Mouse (Mus musculus): ENCODE measurements around the gene Tbc1d14. TPM values are rescaled to one million over a fixed set of nuclear protein-coding genes. Genes with fewer than 3 reads are reported as not detected.
A peak's percentile ranks its signal among the peaks of the same experiment; 100 is the strongest.

Tbc1d14 gene
- polyA plus RNA-seq, 1 experiment from 2014 or later, result 15.7 TPM

DNA sequence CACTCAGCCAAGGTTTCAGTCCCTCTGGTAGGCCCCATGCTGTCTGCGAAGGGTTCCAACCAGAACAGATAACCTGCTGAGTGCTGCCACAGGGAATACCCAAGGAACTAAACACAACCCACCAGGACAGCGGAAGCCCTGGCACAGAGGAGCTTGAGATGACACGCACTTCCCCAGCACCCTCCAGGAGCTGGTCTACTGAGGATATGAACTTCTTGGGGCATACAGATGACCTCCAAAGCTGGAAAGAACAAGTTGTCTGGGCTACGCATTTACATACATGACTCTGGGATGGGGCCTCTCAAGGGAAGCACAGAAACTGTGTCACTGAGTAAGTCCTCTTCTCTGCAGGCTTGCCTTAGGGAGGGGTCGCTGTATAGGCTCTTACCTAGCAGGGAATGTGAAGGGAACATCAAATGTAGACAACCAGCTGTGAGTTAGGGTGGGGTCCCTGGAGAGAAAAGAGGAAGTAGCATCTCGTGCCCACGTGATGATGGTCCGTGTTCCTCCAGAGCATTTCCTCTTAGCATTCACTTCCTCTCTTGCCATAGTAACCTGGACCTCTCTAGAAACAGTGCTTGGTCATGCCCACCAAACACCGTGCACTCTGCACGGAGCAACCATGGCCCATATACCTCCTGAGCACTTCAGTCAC lies 30.2 kb downstream of the Tbc1d14 start:
- Histone ChIP-seq H3K4me3 (no peak overlapping the region), H3K27ac (replicated peaks) (0 out of 2 replicates have a peak overlapping the region, but pooled peaks have one; percentile 13)
- whole genome bisulfite sequencing, result 75% methylated on average over 10 of the region's 10 CpGs

DNA sequence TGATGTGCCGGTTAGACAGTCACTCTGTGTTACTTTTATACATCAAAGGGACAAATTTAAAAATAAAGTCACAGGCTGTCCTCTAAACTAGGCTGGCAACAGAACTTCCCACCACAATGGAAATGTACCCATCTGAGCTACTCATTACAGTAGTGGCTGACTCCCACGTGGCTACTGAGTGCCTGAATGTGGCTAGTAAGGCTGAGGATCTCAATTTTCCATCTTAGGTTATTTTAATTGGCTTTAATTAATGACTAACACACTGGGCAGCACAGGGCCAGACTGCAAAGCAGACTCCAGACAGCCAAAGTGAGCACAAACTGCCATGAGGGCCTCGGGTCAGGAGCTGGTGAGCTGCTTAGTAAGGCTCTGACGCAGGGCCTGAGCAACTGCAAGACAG lies 31.6 kb downstream of the Tbc1d14 start:
- H3K27ac ChIP-seq (replicated peaks), result no peak overlapping the region
- ATAC-seq (ENCODE audit: extremely low read depth, insufficient number of reproducible peaks, low FRiP score, low TSS enrichment), result no peak
- H3K9ac ChIP-seq, result no peak overlapping the region
- H3K9me3 ChIP-seq, result no peaks in the 10 kb centered on the region
- no peaks in the 10 kb centered on the region for H3K27me3 ChIP-seq (replicated peaks)
- peaks cover 59% of the 10 kb centered on the region for H3K4me1 ChIP-seq
- H3K4me3 ChIP-seq, result no peak overlapping the region
- H3K36me3 ChIP-seq, result no peaks in the 10 kb centered on the region
- WGBS, result 79% methylated on average over 4 of the region's 4 CpGs
- H3K4me2 ChIP-seq, result no peak overlapping the region

More for the DNA sequence above, 30.2 kb downstream of the Tbc1d14 start:
- Histone ChIP-seq H3K9me3 (no peaks in the 10 kb centered on the region), H3K4me1 (peaks cover 66% of the 10 kb centered on the region), H3K27me3 (replicated peaks) (no peaks in the 10 kb centered on the region), H3K4me2 (no peak overlapping the region), H3K36me3 (no peaks in the 10 kb centered on the region), H3K9ac (no peak overlapping the region)
- no peak for ATAC-seq (ENCODE audit: extremely low read depth, insufficient number of reproducible peaks, low FRiP score, low TSS enrichment)

DNA sequence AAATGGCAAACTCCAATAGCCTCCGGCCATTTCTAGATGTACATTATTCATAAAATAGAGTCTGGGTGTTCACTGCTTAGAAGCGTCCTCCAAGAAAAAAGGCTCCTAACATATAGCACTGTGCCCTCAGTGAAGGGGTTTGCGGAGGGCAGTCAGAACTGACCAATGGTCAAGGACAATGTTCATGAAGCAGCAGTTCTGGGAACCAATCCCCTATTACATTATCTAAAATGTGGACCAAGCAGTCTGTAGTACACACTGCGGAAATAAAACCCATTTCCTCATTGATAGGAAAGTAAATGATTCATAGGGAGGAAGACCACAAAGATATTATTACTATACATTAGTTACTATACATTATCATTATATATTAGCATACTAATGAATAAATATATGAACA lies 32.6 kb downstream of the Tbc1d14 start:
- Histone ChIP-seq H3K27ac (replicated peaks) (0 out of 2 replicates have a peak overlapping the region, but pooled peaks have one; percentile 2), H3K4me1 (peaks cover 59% of the 10 kb centered on the region), H3K36me3 (no peaks in the 10 kb centered on the region), H3K4me3 (no peak overlapping the region), H3K4me2 (no peak overlapping the region), H3K27me3 (replicated peaks) (no peaks in the 10 kb centered on the region), H3K9me3 (no peaks in the 10 kb centered on the region), H3K9ac (no peak overlapping the region)
- WGBS, result 82% methylated on average over 4 of the region's 4 CpGs
- ATAC-seq (ENCODE audit: extremely low read depth, insufficient number of reproducible peaks, low FRiP score, low TSS enrichment), result no peak

DNA sequence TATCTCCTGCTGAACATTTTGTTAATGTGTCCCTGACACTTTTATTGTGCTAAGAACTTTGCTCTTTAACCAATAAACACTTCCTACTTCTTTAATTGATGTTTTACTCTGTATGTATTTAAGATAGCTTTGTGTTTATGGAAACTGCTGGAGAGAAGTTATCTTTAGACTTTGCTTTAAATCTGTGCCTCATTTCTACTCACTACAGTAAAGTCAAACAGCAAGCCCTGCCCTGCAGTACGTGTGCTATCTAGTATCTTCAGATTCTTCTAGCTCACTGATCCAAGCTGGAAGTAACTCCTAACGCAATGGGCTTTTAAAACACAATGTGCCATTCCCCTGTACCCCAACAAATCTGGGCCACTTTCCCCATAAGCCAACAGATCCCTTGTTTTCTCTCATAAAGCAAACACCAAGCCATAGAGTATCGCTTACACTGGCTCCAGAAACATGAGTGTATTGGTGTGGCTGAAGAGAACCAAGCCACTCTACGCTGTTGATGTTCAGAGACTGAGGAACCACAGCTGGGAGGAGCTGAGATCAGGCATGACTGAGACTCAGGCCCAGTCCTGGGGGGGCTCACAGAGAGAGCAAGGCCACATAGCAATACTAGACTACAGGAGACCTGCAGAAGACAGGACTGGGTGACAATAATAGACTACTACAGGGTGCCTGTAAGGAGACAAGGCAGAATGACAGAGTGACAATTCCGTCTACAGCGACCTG lies 33.4 kb downstream of the Tbc1d14 start:
- Histone ChIP-seq H3K4me3 (no peak overlapping the region), H3K9me3 (no peaks in the 10 kb centered on the region), H3K27me3 (replicated peaks) (no peaks in the 10 kb centered on the region), H3K27ac (replicated peaks) (0 out of 2 replicates have a peak overlapping the region, but pooled peaks have one; percentile 2), H3K9ac (no peak overlapping the region), H3K4me2 (no peak overlapping the region), H3K36me3 (no peaks in the 10 kb centered on the region), H3K4me1 (peaks cover 64% of the 10 kb centered on the region)
- WGBS, result 73% methylated on average over 6 of the region's 6 CpGs
- no peak for ATAC-seq (ENCODE audit: extremely low read depth, insufficient number of reproducible peaks, low FRiP score, low TSS enrichment)

DNA sequence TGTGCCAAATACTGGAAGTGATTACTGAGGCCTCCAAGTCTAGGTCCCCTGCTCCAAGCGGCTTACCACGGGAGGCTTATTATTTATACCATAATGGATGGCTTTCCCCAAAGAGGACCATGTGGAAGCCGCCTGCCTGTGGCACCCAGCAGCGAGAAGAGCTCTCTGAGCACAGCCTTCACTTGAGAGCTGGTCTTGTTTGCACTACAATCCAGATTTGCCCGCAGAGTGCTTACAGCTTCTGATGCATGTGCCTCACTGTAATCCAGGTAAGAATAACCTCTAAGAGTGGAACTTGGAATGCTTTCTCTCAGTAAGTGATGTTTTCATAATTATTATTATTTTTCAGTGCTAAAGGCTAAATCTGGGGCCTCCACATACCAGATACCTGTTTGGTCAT lies 34.0 kb downstream of the Tbc1d14 start:
- H3K36me3 ChIP-seq, result no peaks in the 10 kb centered on the region
- H3K4me1 ChIP-seq, result peaks cover 65% of the 10 kb centered on the region
- no peak overlapping the region for H3K4me3 ChIP-seq
- H3K4me2 ChIP-seq, result no peak overlapping the region
- no peak overlapping the region for H3K9ac ChIP-seq
- no peaks in the 10 kb centered on the region for H3K9me3 ChIP-seq
- no peak for ATAC-seq (ENCODE audit: extremely low read depth, insufficient number of reproducible peaks, low FRiP score, low TSS enrichment)
- no peak overlapping the region for H3K27ac ChIP-seq (replicated peaks)
- no peaks in the 10 kb centered on the region for H3K27me3 ChIP-seq (replicated peaks)
- WGBS, result 89% methylated on average over 5 of the region's 5 CpGs

DNA sequence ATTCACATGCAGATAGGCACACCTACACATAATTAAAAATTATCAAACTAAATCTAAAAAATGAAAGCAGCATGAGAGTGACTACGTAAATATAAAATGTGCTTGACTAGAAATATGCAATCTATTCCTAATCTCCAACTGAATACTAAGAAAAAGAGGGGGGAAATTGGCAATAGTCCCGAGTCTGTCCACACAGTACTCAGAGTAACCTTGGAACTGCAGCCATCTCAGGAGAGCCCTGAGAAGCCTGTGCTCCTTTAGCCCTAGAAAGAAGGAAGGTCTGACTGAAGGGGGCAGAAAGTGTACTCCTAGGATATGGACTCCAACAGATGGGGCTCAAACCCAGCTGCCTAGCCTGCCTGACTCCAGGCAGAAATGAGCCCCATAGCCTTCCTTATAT lies 34.5 kb downstream of the Tbc1d14 start:
- no peak overlapping the region for H3K27ac ChIP-seq (replicated peaks)
- H3K4me2 ChIP-seq, result no peak overlapping the region
- peaks cover 64% of the 10 kb centered on the region for H3K4me1 ChIP-seq
- ATAC-seq (ENCODE audit: extremely low read depth, insufficient number of reproducible peaks, low FRiP score, low TSS enrichment), result no peak
- H3K4me3 ChIP-seq, result no peak overlapping the region
- H3K27me3 ChIP-seq (replicated peaks), result no peaks in the 10 kb centered on the region
- no peaks in the 10 kb centered on the region for H3K36me3 ChIP-seq
- no peak overlapping the region for H3K9ac ChIP-seq
- no peaks in the 10 kb centered on the region for H3K9me3 ChIP-seq
- 81% methylated on average over 2 of the region's 2 CpGs for WGBS

DNA sequence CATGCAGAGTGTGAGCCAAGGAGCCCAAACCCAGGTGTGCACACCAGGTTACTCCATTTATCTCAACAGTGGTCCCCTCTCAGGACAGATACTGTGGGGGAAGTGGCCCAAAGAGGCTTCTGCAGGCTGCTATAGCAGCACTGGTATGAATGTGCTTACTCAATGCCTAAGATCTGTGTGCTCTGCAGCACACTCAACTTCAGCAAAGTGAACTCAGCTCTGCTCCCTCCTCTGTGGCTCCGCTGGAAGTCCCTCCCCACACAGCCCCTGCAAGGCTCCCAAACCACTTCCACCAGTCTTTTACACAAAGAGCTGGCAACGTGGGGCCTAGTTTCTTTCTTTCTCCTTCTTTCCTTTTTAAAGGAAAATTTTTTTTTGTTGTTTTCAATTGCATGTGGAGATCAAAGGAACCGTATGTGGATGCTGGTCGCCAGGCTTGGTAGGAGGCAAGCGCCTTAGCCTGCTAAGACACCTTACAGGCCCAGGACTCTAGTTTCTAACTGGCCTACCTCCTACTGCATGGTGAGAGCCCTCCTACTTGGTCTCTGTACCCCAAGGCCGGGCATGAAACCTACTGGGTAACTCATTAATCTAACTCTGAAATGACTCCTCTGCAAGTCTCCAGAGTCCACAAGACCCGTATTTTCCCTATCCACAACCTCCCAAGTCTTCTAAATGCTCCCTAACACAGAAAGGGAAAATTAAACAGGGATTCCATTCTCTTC lies 35.3 kb downstream of the Tbc1d14 start:
- H3K4me2 ChIP-seq, result no peak overlapping the region
- 0 out of 2 replicates have a peak overlapping the region, but pooled peaks have one; percentile 14 for H3K9ac ChIP-seq
- no peaks in the 10 kb centered on the region for H3K36me3 ChIP-seq
- H3K27ac ChIP-seq (replicated peaks), result no peak overlapping the region
- 60% methylated on average over 7 of the region's 7 CpGs for WGBS
- no peaks in the 10 kb centered on the region for H3K27me3 ChIP-seq (replicated peaks)
- peaks cover 62% of the 10 kb centered on the region for H3K4me1 ChIP-seq
- H3K9me3 ChIP-seq, result no peaks in the 10 kb centered on the region
- ATAC-seq (ENCODE audit: extremely low read depth, insufficient number of reproducible peaks, low FRiP score, low TSS enrichment), result no peak
- no peak overlapping the region for H3K4me3 ChIP-seq

DNA sequence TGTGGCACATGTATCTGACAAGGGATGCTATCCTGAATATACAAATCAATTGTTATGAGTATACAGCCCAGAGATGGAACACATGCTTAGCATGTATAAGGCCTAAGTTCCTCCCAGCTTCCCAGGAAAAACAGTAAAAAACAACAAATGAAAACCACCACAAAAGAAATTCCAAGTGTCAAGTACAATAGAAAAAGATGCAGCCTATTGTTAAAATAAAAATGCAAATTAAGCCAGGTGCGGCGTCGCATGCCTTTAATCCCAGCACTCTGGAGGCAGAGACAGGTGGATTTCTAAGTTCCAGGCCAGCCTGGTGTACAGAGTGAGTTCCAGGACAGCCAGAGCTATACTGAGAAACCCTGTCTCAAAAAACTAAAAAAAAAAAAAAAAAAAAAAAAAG lies 36.2 kb downstream of the Tbc1d14 start:
- H3K27ac ChIP-seq (replicated peaks), result no peak overlapping the region
- H3K4me3 ChIP-seq, result no peak overlapping the region
- WGBS, result 84% methylated on average over 3 of the region's 3 CpGs
- ATAC-seq (ENCODE audit: extremely low read depth, insufficient number of reproducible peaks, low FRiP score, low TSS enrichment), result no peak
- H3K9me3 ChIP-seq, result no peaks in the 10 kb centered on the region
- H3K36me3 ChIP-seq, result no peaks in the 10 kb centered on the region
- H3K27me3 ChIP-seq (replicated peaks), result no peaks in the 10 kb centered on the region
- peaks cover 53% of the 10 kb centered on the region for H3K4me1 ChIP-seq
- H3K9ac ChIP-seq, result no peak overlapping the region
- H3K4me2 ChIP-seq, result no peak overlapping the region

DNA sequence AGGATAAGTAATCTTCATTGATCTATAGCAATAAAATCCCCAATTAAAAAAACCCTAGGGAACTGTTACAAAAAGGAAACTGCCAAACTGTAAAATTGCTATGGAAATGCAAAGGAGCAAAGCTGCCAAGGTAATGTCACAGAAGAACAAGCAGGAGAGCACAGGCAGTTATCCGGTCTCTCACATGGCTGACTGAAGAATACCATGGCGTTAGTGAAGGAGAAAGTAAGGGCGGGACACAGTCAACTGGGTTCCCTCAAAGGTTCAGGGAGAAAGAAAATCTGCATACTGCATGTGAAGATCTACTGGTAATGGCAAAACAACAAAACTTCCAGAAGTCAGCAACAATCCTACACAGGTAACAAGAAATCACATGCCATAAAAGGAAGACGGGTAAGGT lies 36.8 kb downstream of the Tbc1d14 start:
- no peaks in the 10 kb centered on the region for H3K27me3 ChIP-seq (replicated peaks)
- H3K27ac ChIP-seq (replicated peaks), result no peak overlapping the region
- no peak overlapping the region for H3K4me2 ChIP-seq
- H3K36me3 ChIP-seq, result no peaks in the 10 kb centered on the region
- H3K4me1 ChIP-seq, result peaks cover 47% of the 10 kb centered on the region
- no peak overlapping the region for H3K9ac ChIP-seq
- ATAC-seq (ENCODE audit: extremely low read depth, insufficient number of reproducible peaks, low FRiP score, low TSS enrichment), result no peak
- no peaks in the 10 kb centered on the region for H3K9me3 ChIP-seq
- 83% methylated on average over 4 of the region's 4 CpGs for WGBS
- H3K4me3 ChIP-seq, result no peak overlapping the region

DNA sequence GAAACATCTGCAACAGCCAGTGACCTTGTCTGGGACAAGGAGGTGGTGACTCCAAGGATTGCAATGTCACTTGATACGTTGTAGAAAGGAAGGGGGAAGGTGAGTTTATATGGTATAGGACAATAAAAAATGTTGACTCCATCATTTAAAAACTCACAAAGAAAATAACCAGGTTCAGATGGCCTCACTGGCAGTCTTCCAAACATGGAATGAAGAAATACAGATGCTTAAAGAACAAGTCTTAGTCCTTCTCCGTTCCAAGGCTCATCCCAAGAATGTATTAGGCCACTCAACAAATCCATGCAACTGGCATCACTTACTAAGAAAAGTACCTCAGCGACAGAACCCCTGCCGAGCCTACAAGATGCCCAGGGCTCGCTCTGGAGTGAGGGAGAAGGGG lies 38.6 kb downstream of the Tbc1d14 start:
- ATAC-seq (ENCODE audit: extremely low read depth, insufficient number of reproducible peaks, low FRiP score, low TSS enrichment), result no peak
- Histone ChIP-seq H3K27me3 (replicated peaks) (no peaks in the 10 kb centered on the region), H3K4me1 (peaks cover 32% of the 10 kb centered on the region), H3K4me3 (no peak overlapping the region), H3K9me3 (no peaks in the 10 kb centered on the region), H3K36me3 (no peaks in the 10 kb centered on the region), H3K9ac (no peak overlapping the region), H3K4me2 (peak overlapping the region; percentile 13; the same call in 1 of the 2 replicates), H3K27ac (replicated peaks) (peak overlapping the region; percentile 85)
- 33% methylated on average over 5 of the region's 5 CpGs for WGBS

DNA sequence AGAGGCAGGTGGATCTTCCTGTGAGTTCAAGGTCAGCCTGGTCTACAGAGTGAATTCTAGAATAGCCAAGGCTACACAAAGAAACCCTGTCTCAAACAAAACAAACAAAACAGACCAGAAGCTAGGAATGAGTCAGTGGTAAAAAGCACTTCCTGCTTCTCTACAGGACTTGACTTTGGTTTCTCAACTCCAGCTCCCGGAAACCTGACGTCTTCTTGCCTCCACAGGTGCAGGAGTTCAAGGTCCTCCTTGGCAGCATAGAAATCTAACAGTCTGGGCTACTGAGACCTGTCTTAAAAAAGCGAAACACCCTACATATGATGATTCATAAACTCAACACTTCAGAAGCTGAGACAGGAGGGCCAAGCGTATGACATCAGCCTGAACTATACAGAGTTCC lies 39.2 kb downstream of the Tbc1d14 start:
- no peak overlapping the region for H3K9ac ChIP-seq
- no peaks in the 10 kb centered on the region for H3K36me3 ChIP-seq
- peaks cover 36% of the 10 kb centered on the region for H3K4me1 ChIP-seq
- 36% methylated on average over 4 of the region's 4 CpGs for WGBS
- peak overlapping the region; percentile 85 for H3K27ac ChIP-seq (replicated peaks)
- no peak overlapping the region for H3K4me3 ChIP-seq
- peak overlapping the region; percentile 13; the same call in 1 of the 2 replicates for H3K4me2 ChIP-seq
- no peak for ATAC-seq (ENCODE audit: extremely low read depth, insufficient number of reproducible peaks, low FRiP score, low TSS enrichment)
- no peaks in the 10 kb centered on the region for H3K27me3 ChIP-seq (replicated peaks)
- no peaks in the 10 kb centered on the region for H3K9me3 ChIP-seq

Data from heart, embryonic 13.5 days (tissue).